Mouse (Mus musculus) testis, adult 2 months (tissue): ENCODE results near the gene Rimbp3.

ENCODE experiments used
- CTCF ChIP-seq: fragments of 200-500 bp; IDR thresholded peaks from 2 replicates; pipeline ENCODE4 v1.5.1; 2012; ENCODE audit warnings: low read depth, mild to moderate bottlenecking, inconsistent platforms, low read length, moderate library complexity; ENCODE audit not compliant: control insufficient read depth, insufficient read depth, insufficient replicate concordance
- POLR2A ChIP-seq: fragments of 200-500 bp; IDR thresholded peaks from 2 replicates; pipeline ENCODE4 v1.6.1; 2012; ENCODE audit warnings: low read depth, mild to moderate bottlenecking, inconsistent platforms, low read length, moderate library complexity; ENCODE audit not compliant: control insufficient read depth

- TF ChIP-seq CTCF (no peak), POLR2A (no peak)
These were observed 28.7 kb upstream of the Rimbp3 start for GRCm38 (mm10) chr16:17179706-17180105.
